Mouse (Mus musculus): Measurements from ENCODE around the gene Siae.

Gene Siae

DNA sequence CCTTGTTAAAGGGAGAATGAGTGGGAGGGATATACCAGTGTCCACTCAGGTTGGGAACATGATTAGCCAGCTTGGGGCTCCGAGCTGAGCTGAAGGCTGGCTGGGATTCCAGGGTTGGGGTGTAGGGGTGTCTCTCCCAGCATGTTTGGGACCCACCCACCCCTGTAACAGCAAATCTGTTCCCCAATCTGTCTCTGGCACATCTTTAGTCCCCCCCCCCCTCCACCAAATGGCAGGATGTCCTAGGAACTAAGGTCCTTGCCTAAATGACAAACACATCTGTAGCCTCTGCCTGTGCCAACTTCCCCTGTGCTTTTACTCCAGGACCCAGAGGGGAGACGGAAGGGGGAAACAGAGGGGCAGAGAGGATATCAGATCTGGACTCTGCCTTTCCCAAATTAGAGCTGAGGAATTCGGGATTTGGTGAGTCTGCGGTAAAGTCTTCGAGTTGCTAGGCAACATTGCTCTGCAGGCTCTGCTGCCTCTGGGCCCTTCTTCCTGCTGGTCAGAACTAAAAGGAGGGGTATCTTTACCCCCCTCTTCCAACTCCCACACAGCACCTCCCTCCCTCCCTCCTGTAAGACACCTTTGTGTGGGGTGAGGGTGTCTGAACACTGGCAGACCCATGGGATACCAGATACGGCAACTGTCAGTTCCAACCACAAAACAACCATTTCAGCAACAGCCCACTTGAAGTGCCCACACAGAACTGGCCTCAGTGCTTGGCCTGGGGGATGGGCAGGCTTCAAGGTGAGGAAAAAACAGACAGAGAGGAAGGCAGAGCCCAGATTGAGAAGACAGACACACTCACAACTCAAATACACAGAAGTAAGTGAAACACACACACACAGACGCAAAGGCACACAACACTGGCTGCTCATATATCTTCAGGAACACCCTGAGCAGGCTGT is at the start of gene Siae:
Gene Siae, plus strand, starts transcription at position 861 of the 911 bp plus-strand sequence.
- no peak for DNase-seq (ENCODE audit: low spot score in 2 of 2)

- DNase-seq (ENCODE audit: low spot score in 2 of 2), result no peak
Measured at GRCm38 (mm10) chr9:37506023-37506422, 49.5 kb upstream of the Siae start.

- no peak for DNase-seq (ENCODE audit: low spot score in 2 of 2)
Measured at GRCm38 (mm10) chr9:37512097-37512496, 43.4 kb upstream of the Siae start.

DNA sequence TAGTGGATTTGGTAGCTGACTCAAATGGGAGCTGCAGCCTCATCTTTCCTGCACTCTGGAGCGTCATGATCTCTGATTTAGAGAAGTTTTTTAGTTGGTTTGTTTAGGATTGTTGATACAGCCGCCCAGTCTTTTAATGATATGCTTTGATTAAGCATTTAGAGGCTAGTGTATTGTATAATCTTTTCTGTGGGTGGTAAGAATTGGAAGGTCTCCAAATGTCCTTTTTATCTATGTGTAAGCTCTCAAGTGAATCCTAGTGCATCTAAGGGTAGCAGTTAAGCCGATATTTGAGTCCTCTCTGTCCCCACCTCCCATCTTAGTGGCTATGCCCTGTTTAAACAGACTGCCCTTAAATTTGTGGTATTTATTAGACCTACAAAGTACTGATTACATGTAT is 41.0 kb upstream of the Siae start:
- DNase-seq (ENCODE audit: low spot score in 2 of 2), result no peak

- no peak for DNase-seq (ENCODE audit: low spot score in 2 of 2)
Measured at GRCm38 (mm10) chr9:37517467-37517866, 38.0 kb upstream of the Siae start.

DNA sequence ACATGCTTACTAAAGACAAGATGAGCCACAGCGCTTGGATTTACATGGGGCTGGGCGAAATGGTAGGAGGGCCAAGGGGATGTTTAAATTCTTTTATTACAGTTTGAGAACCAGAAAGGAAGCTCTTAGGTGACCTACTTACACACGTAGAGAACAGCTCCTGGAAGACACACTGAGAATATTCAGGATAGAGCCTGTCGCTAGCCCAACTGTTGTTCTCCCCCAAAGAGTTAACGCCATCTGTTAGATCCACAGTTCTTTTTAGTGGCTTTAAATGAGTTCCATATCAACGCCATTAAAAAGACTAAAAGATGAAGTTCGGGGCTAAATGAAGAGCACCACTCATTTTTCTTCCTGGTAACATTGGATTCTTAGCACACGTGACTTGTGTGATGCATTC is 36.5 kb upstream of the Siae start:
- DNase-seq (ENCODE audit: low spot score in 2 of 2), result no peak

GRCm38 (mm10) chr9:37519995-37520394 is 35.5 kb upstream of the Siae start:
- DNase-seq (ENCODE audit: low spot score in 2 of 2), result no peak

DNA sequence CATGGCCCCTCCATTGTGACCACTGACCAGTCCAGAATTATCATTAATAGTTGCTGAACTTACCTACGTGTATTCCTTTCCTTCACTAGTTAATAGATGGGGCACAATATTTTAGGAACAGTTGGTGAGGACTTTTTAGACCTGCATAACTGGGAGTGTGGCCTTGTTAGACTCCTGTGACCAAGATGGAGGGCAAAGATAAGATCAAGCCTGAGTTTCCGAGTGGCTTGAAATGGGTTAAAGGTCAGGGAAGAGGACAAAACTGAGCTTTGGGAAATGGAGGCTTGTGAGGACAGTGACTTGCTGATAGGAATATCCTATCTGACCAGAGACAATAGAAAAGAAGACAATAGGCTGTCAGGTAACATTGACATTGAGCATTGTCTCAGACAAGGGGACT is 30.0 kb upstream of the Siae start:
- no peak for DNase-seq (ENCODE audit: low spot score in 2 of 2)

- DNase-seq (ENCODE audit: low spot score in 2 of 2), result no peak
Measured at GRCm38 (mm10) chr9:37526443-37527395, 28.8 kb upstream of the Siae start.

GRCm38 (mm10) chr9:37527396-37528224 is 27.9 kb upstream of the Siae start, which contains the start of gene Esam:
Gene Esam (plus strand): TSS chr9:37528078.
- no peak for DNase-seq (ENCODE audit: low spot score in 2 of 2)

DNA sequence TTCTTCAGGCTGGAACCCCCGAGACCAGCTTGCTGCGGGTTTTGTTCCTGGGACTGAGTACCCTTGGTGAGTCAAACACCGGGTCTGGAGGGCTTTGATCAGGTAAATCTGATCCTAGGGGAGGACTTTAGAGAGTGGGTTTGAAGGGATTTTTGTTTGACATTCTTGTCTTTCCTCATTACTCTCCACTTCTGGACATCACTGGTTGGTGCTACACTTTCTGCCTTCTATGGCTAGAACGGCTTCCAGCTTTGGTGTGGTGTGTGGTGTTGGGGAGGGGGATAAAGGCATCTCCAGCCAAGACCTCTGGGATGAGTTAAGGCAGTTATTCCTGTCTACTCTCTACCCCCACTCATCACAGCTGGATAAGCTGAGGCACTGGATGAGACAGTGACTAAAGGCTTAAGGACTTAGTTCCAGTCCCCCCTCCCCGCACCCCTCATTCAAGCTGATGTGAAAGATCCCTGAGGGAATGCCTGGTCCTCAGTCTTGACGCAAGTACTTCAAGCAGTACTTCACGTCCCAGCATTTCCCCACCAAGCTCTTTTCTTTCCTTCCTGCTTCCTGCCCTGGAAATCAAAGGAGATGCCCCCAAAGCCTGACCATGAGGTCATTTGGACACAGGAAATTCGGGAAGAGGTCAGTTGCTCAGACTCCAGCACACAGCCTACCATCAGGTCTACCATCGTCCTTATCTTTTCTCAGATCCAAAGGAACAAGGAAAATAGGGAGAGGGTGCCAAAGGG is 27.1 kb upstream of the Siae start:
- DNase-seq (ENCODE audit: low spot score in 2 of 2), result no peak

DNA sequence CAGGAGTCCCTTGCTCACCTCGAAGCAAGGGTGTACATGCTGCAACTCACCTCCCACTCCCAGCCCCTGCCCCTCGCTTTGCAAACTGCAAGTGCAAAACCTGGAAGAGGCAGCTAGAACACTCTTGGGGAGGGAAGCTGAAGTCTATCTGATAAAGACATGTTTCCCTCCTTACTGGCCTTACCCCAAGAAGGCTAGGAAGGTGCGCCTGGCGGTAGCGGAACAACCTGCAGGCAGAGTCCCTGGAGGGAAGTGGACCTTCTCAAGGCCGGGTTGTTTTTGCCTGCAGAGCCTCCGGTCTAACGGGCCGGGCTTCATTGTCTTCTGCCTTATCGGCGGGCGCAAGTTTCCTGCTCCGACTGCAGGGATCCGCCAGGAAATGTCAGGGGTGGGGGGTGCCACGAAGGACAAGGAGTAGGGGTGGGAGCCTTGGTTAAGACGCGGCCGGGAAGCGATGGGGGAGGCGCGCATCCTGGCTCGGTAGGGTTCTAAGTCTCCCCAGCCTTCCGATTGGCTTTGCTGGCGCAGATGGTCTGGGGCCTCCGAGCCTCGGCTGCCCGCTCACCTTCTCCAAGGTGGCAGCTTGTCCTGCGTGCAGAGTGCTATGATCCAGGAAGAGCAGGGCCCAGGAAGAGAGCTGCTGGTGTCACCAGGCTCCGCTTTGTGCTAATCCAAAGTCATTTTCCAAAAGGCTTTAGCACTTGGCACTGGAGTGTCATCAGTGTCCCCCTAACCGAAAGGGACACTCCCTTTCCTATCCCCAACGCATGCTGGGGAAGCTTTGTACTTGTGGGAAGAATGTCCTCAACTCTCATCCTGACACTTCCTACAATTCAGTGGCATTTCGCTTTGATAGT is 25.2 kb upstream of the Siae start:
- DNase-seq (ENCODE audit: low spot score in 2 of 2), result no peak

- DNase-seq (ENCODE audit: low spot score in 2 of 2), result no peak
Measured at GRCm38 (mm10) chr9:37530888-37531705, 24.4 kb upstream of the Siae start.

DNA sequence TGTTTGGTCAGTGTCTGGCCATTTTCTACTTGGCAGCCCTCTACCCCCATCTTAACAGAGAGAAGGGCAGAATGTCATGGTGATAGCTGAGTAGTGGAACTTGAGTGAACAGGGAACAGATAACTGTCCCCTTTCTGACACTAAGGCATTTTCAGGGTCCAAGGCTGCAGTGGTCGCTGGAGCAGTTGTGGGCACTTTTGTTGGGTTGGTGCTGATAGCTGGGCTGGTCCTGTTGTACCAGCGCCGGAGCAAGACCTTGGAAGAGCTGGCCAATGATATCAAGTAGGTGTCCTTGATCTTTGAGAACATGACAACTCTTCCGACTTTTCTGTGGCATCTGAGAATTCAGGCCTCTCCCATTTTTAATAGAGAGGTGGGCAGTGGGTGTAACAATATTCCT is 18.6 kb upstream of the Siae start:
- DNase-seq (ENCODE audit: low spot score in 2 of 2), result no peak

- DNase-seq (ENCODE audit: low spot score in 2 of 2), result no peak
Measured at GRCm38 (mm10) chr9:37537658-37538250, 17.7 kb upstream of the Siae start.

DNA sequence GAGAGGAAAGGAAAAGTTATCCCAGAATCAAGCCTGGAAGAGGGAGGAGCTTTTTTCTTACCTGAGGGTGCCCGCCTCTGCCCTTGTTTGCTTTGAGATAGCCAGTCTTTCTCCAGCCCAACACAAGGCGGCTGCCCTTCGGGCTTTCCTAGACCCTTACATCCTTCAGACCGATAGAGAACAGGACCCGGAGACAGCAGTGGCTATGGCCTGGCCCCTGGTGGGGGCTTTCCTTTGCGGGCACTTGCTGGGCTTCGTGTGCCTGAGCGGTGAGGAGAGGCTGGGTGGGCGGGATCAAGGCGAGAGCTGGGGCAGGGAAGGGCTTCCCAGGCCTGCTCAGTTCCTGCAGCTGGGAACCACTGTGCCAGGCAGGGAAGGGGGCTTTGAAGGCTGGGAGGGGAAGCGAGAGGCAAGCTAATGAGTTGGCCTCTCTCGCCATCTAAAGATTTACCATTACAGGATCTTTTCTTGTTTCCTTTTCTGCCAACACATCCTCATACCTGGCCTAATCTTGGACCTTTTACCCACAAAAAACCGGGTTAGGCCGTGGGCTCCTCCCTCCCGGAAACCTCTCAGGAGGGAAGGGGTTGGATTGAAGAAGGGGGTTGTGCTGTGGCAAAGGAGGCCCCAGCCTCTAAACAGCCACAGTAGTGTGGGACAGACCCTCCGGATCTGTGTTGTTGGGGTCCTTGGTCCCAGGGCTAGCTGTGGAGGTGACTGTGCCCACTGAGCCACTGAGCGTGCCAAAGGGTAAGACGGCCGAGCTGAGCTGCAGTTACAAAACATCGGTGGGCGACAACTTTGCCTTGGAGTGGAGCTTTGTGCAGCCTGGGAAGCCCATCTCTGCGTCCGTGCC is 16.1 kb upstream of the Siae start, which contains the start of gene Vsig2:
Gene Vsig2, plus strand, starts transcription at position 86 of the 856 bp plus-strand sequence.
- no peak for DNase-seq (ENCODE audit: low spot score in 2 of 2)

DNA sequence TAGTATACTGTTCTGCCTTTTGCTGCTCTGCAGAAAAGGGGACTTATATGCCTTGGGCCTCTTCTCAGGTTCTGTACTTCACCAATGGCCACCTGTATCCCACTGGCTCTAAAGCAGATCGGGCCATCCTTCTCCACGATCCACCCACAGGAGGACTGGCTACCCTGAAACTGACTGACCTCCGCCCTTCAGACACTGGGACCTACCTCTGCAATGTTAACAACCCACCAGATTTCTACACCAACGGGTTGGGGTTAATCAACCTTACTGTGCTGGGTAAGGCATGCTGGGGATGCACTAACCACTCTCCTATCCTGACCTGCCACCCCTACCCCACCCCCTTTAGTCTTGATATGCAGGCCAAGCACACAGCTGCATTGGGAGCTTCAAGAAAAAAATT is 15.3 kb upstream of the Siae start:
- no peak for DNase-seq (ENCODE audit: low spot score in 2 of 2)

Measured in spleen, postnatal 36 days (tissue).